Mouse (Mus musculus) embryonic fibroblast, embryonic 13.5 days (primary cell): ENCODE measurements around the gene Jtb.

ENCODE experiments used
- CTCF ChIP-seq: IDR thresholded peaks from 2 replicates; pipeline ENCODE4 v1.5.1; 2011; ENCODE audit warnings: mild to moderate bottlenecking, control low read depth, low read length, moderate library complexity, borderline replicate concordance; ENCODE audit not compliant: insufficient read depth
- POLR2A ChIP-seq: IDR thresholded peaks from 2 replicates; pipeline ENCODE4 v1.6.1; 2011; ENCODE audit warnings: low read depth, mild to moderate bottlenecking, control low read depth, low read length, moderate library complexity

DNA sequence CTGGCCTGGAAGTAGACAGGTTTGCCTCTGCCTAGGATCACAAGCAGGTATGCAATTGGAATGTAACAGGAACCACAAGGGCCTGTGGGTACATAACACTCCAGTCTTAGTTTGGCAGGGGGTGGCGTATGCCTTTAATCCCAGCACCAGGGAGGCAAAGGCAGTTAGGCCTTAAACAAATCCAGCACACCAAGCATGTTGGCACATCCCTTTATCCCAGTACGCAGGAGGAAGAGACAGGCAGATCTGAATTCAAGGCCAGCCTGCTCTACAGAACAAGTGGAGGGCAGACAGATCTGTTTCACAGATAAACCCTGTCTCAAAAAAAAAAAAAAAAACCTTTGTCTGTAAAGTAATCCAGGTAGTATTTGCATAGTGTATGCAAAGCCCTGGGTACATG, 22.7 kb upstream of the Jtb start:
- no peak for TF ChIP-seq CTCF
- no peak for TF ChIP-seq POLR2A
